Mouse (Mus musculus) heart, postnatal 0 days (tissue): ENCODE measurements around the gene Cyth3. TPM values are rescaled to one million over a fixed set of nuclear protein-coding genes. Genes with fewer than 3 reads are reported as not detected.

Experiments
- ATAC-seq: fragments of 200-750 bp; cut with Nextera tagmentation; 2 replicates; pipeline ENCODE4 v1.8.0; 2017; ENCODE audit warnings: low read depth, moderate number of reproducible peaks, moderate library complexity; ENCODE audit not compliant: insufficient read depth
- DNase-seq: peaks from one replicate; pipeline ENCODE4 v3.0.0-alpha.2; 2016; ENCODE audit warnings: low spot score
- H3K27ac ChIP-seq: fragments of 300-500 bp; sonication (generic); 2 replicates; pipeline ENCODE4 v1.5.1; 2014; ENCODE audit warnings: low read depth, mild to moderate bottlenecking
- H3K27me3 ChIP-seq: fragments of 300-500 bp; sonication (generic); 2 replicates; pipeline ENCODE4 v1.6.1; 2014; ENCODE audit warnings: low read length, mixed read lengths; ENCODE audit not compliant: control insufficient read depth, insufficient read depth
- H3K36me3 ChIP-seq: fragments of 300-500 bp; sonication (generic); replicated peaks from 2 replicates; pipeline ENCODE4 v1.6.1; 2014; ENCODE audit warnings: low read length, mixed read lengths; ENCODE audit not compliant: control insufficient read depth, insufficient read depth
- H3K4me1 ChIP-seq: fragments of 300-500 bp; sonication (generic); 2 replicates; pipeline ENCODE4 v1.6.1; 2014; ENCODE audit warnings: antibody characterized with exemption; ENCODE audit not compliant: control insufficient read depth, insufficient read depth
- H3K4me2 ChIP-seq: fragments of 300-500 bp; sonication (generic); 2 replicates; pipeline ENCODE4 v1.6.1; 2014; ENCODE audit warnings: low read depth, mild to moderate bottlenecking, low read length, moderate library complexity
- H3K4me3 ChIP-seq: fragments of 300-500 bp; sonication (generic); 2 replicates; pipeline ENCODE4 v1.5.1; 2014; ENCODE audit warnings: low read depth, low read length
- H3K9ac ChIP-seq: fragments of 300-500 bp; sonication (generic); replicated peaks from 2 replicates; pipeline ENCODE4 v1.6.1; 2014; ENCODE audit warnings: low read depth, low read length, mixed read lengths
- H3K9me3 ChIP-seq: fragments of 300-500 bp; sonication (generic); replicated peaks from 2 replicates; pipeline ENCODE4 v1.6.1; 2016; ENCODE audit warnings: low read length; ENCODE audit not compliant: control insufficient read depth
- CTCF ChIP-seq: IDR thresholded peaks from 2 replicates; pipeline ENCODE4 v1.5.1; 2016; ENCODE audit warnings: antibody characterized with exemption, control low read depth, low read depth
- EP300 ChIP-seq: IDR thresholded peaks from 2 replicates; pipeline ENCODE4 v1.6.1; 2016; ENCODE audit warnings: antibody characterized with exemption, low read depth
- WGBS: fragments of 180-500 bp; shearing (Covaris S2); extraction: QIAGEN DNeasy Blood & Tissue Kit; methylation state at CpG from one replicate; pipeline ENCODE4 v1.1.7; 2014; 5-methylcytosine and 5-hydroxymethylcytosine counted together
- polyA plus RNA-seq: library from polyadenylated mRNA; unstranded; fragments of >200 nt; fragmentation: Nextera tagmentation; extraction: Ambion mirVana; gene quantifications from 2 replicates; pipeline ENCODE4 v1.2.1, GENCODE M21; 2015
- total RNA-seq: library from RNA; depleted of rRNA; stranded (reverse); fragments of >200 nt; gene quantifications from 2 replicates; pipeline ENCODE4 v1.2.3, GENCODE M21; 2014; ENCODE audit warnings: low replicate concordance

Gene Cyth3
- total and polyA plus RNA-seq, 2 experiments from 2014 or later, result 45.2 to 84.1 TPM

DNA sequence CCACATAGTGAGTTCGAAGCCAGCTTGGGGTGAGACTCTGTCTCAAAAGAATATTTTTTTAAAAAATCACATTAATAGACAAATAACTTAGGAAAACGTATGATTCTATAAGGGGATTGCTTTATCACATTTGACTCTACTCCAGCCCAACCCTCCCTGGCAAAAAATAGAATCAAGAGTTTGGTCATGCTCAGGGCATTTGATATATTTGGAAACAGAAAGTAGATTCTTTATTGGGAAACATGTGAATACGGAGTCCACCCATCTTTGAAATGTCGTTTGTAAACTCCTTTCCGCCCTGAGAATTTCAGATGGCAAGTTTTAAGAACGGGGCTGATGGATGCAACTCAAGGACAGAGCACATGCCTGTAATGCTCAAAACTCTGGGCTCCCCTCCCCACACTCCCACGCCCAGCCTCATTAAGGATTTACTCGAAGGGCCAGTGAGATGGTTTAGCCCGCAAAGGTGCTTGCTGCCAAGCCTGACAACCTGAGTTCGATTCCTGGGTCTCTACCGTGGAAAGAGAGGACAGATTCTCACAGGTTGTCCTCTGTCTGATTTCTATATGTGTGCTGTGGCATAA lies 28.6 kb upstream of the Cyth3 start:
- peak; percentile 65 for DNase-seq

DNA sequence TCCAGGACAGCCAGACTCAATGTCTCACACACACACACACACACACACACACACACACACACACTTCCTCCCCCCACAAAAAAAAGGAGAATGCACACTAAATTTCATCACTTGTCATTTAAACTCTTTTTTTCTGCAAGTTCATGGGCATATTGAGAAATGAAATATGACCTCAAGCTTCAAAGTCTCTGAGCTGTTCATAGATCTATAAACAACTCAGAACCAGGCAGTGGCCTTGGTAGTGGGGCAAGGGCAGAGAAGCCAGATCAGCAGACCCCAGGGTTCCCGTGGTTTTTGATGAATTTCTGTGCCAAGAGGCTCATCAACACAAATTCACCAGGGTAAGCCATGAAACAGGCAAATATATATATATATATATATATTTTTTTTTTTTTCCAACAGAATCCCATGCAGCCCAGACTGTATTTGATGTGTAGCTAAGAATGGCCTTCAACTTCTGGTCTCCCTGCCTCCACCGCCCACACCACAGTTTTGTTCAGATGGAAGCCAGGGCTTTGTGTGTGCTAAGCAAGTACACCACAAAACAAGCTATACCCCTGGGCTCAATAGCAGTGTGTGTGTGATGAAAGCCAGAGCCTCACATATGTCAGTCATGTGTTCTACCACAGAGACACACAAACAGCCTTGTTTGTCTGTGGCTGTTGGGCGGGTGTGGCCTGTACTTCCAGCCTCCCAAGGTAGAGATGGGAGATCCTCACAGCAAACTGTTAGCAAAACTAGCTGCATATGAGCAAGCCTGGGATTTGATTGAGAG lies 27.8 kb upstream of the Cyth3 start:
- ATAC-seq, result no peak
- peak overlapping the region; percentile 88 for H3K27ac ChIP-seq
- TF ChIP-seq EP300 (no peak), CTCF (no peak)
- no peaks in the 10 kb centered on the region for H3K36me3 ChIP-seq
- H3K4me1 ChIP-seq, result peaks cover 17% of the 10 kb centered on the region
- H3K27me3 ChIP-seq, result no peaks in the 10 kb centered on the region
- H3K9ac ChIP-seq, result no peak overlapping the region
- H3K9me3 ChIP-seq, result 0 out of 2 replicates have a peak, but pooled peaks cover 5% of the 10 kb centered on the region
- no peak overlapping the region for H3K4me3 ChIP-seq
- no peak overlapping the region for H3K4me2 ChIP-seq
- DNase-seq, result no peak
- WGBS, result 67% methylated on average over 3 of the region's 3 CpGs

More for the DNA sequence above, 28.6 kb upstream of the Cyth3 start:
- no peaks in the 10 kb centered on the region for H3K36me3 ChIP-seq
- no peak overlapping the region for H3K4me2 ChIP-seq
- peaks cover 17% of the 10 kb centered on the region for H3K4me1 ChIP-seq
- ATAC-seq, result peak; percentile 44; the same call in 1 of the 2 replicates
- H3K9ac ChIP-seq, result no peak overlapping the region
- H3K27ac ChIP-seq, result peak overlapping the region; percentile 88
- 0 out of 2 replicates have a peak, but pooled peaks cover 5% of the 10 kb centered on the region for H3K9me3 ChIP-seq
- no peaks in the 10 kb centered on the region for H3K27me3 ChIP-seq
- no peak overlapping the region for H3K4me3 ChIP-seq
- WGBS, result 45% methylated on average over 11 of the region's 11 CpGs
- TF ChIP-seq EP300, result no peak
- TF ChIP-seq CTCF, result no peak

DNA sequence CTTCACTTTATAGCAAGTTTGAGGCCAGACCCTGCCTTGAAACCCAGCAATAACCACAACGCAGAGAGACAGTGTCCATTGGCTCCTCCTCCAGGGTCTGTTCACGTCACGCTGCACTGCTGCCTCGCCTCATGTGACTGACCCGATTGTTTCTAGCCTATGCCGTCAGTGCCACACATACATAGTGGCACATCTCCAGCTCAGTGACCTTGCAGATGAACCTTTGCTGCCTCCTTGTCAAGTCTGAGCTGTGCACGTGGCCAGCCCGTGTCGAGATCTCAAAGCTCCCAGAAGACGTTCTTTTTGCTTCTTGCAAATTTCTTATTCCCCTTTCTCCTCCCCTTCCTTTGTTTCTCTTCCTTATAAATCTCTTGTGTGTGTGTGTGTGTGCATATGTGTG lies 20.2 kb upstream of the Cyth3 start:
- H3K9ac ChIP-seq, result no peak overlapping the region
- DNase-seq, result peak; percentile 70
- no peak overlapping the region for H3K4me3 ChIP-seq
- WGBS, result 37% methylated on average over 10 of the region's 10 CpGs
- H3K27me3 ChIP-seq, result no peaks in the 10 kb centered on the region
- H3K4me2 ChIP-seq, result no peak overlapping the region
- no peak overlapping the region; the same call in 1 of the 2 replicates for H3K27ac ChIP-seq
- no peaks in the 10 kb centered on the region for H3K4me1 ChIP-seq
- H3K36me3 ChIP-seq, result no peaks in the 10 kb centered on the region
- no peaks in the 10 kb centered on the region for H3K9me3 ChIP-seq
- peak; percentile 90 for ATAC-seq
- TF ChIP-seq CTCF, result no peak
- no peak for TF ChIP-seq EP300

DNA sequence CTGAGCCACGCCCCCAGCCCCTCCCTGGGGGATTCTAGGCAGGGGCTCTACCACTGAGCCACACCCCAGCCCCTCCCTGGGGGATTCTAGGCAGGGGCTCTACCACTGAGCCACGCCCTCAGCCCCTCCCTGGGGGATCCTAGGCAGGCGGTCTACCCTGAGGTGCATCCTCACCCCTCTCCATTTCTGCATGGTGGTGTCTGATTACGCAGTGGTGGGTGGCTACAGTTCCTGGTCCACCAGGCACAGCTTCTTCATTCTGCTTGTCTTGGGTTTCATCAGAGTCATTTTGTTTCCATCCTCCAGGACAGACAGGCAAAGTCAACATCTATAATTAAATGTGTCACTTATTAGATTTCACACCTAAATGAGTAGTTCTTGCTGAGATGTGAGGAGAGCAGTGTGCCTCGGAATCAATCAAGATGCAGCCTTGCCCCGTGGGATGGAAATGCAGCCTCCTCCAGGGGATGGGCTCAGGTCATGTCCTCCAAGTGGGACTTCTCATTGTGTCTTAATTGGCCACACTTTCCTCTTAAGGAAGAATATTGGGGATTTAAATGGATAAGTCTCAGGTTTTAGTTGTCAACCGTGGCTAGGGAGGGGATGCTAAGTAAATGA lies 18.0 kb upstream of the Cyth3 start:
- ATAC-seq (no peak), DNase-seq (no peak)
- no peak overlapping the region for H3K4me2 ChIP-seq
- H3K9ac ChIP-seq, result no peak overlapping the region
- H3K27ac ChIP-seq, result no peak overlapping the region
- H3K4me1 ChIP-seq, result no peaks in the 10 kb centered on the region
- no peaks in the 10 kb centered on the region for H3K36me3 ChIP-seq
- no peaks in the 10 kb centered on the region for H3K9me3 ChIP-seq
- no peak overlapping the region for H3K4me3 ChIP-seq
- TF ChIP-seq CTCF (no peak), EP300 (no peak)
- WGBS, result 85% methylated on average over 7 of the region's 7 CpGs
- no peaks in the 10 kb centered on the region for H3K27me3 ChIP-seq

DNA sequence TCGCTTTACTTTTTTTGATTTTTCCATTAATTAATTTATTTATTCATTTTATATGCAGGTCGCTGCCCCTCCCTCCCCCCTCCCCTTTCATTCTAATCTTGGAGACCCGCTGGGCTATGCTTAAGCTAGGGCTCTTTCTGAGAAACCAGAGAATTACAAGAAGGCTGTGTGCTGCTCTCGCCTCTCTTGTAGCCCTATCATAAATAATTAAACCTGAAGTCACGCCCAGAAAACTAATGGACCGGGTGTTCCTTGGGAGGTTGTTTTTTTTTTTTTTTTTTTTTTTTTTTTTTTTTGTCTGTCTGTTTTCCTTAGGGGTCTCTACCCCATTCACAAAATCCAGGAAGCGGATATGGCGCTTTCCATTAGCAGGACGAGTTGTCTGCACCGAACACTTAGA lies 15.5 kb upstream of the Cyth3 start:
- Histone ChIP-seq H3K9me3 (no peaks in the 10 kb centered on the region), H3K4me2 (no peak overlapping the region), H3K27me3 (no peaks in the 10 kb centered on the region), H3K4me3 (no peak overlapping the region), H3K27ac (no peak overlapping the region), H3K4me1 (no peaks in the 10 kb centered on the region), H3K9ac (no peak overlapping the region), H3K36me3 (no peaks in the 10 kb centered on the region)
- no peak for DNase-seq
- ATAC-seq, result no peak
- 84% methylated on average over 10 of the region's 10 CpGs for WGBS
- no peak for TF ChIP-seq CTCF
- no peak for TF ChIP-seq EP300
